Mouse (Mus musculus) liver, postnatal 0 days (tissue): ENCODE results near the gene Sf3a1. TPM values are rescaled to one million over a fixed set of nuclear protein-coding genes. Genes with fewer than 3 reads are reported as not detected.

Experiments used
- ATAC-seq: fragments of 200-750 bp; cut with Nextera tagmentation; 2 replicates; pipeline ENCODE4 v1.8.0; 2017; ENCODE audit warnings: mild to moderate bottlenecking, moderate library complexity
- DNase-seq: peaks from one replicate; pipeline ENCODE4 v3.0.0-alpha.2; 2016
- H3K27ac ChIP-seq: fragments of 300-500 bp; sonication (generic); 2 replicates; pipeline ENCODE4 v1.5.1; 2014; ENCODE audit warnings: antibody characterized with exemption, moderate library complexity, mild to moderate bottlenecking, low read depth
- H3K27me3 ChIP-seq: fragments of 300-500 bp; sonication (generic); 2 replicates; pipeline ENCODE4 v1.6.1; 2014; ENCODE audit warnings: low read length, control low read depth, mixed read lengths; ENCODE audit not compliant: insufficient read depth
- H3K36me3 ChIP-seq: fragments of 300-500 bp; sonication (generic); replicated peaks from 2 replicates; pipeline ENCODE4 v1.6.1; 2014; ENCODE audit warnings: mild to moderate bottlenecking, control low read depth, low read length, moderate library complexity, mixed read lengths; ENCODE audit not compliant: insufficient read depth
- H3K4me1 ChIP-seq: fragments of 300-500 bp; sonication (generic); 2 replicates; pipeline ENCODE4 v1.6.1; 2014; ENCODE audit warnings: antibody characterized with exemption, mild to moderate bottlenecking, control low read depth; ENCODE audit not compliant: insufficient read depth
- H3K4me2 ChIP-seq: fragments of 300-500 bp; sonication (generic); 2 replicates; pipeline ENCODE4 v1.6.1; 2014; ENCODE audit warnings: low read depth, mild to moderate bottlenecking, low read length, moderate library complexity, mixed read lengths
- H3K4me3 ChIP-seq: fragments of 300-500 bp; sonication (generic); 2 replicates; pipeline ENCODE4 v1.5.1; 2014; ENCODE audit warnings: low read depth, low read length
- H3K9ac ChIP-seq: fragments of 300-500 bp; sonication (generic); replicated peaks from 2 replicates; pipeline ENCODE4 v1.6.1; 2014; ENCODE audit warnings: mild to moderate bottlenecking, moderate library complexity
- H3K9me3 ChIP-seq: fragments of 300-500 bp; sonication (generic); 2 replicates; pipeline ENCODE4 v1.6.1; 2016; ENCODE audit warnings: mild to moderate bottlenecking, control low read depth, low read length, mixed read lengths
- CTCF ChIP-seq: sonication (generic); IDR thresholded peaks from 2 replicates; pipeline ENCODE4 v1.5.1; 2016; ENCODE audit warnings: antibody characterized with exemption, low read depth
- EP300 ChIP-seq: IDR thresholded peaks from 2 replicates; pipeline ENCODE4 v1.6.1; 2016; ENCODE audit warnings: antibody characterized with exemption, low read depth, mild to moderate bottlenecking
- WGBS: fragments of 180-500 bp; shearing (Covaris S2); extraction: QIAGEN DNeasy Blood & Tissue Kit; methylation state at CpG from one replicate; pipeline ENCODE4 v1.1.7; 2014; ENCODE audit not compliant: insufficient replicate concordance; 5-methylcytosine and 5-hydroxymethylcytosine counted together
- microRNA-seq: library from miRNA; unstranded; fragments of <30 nt; microRNA quantifications from one replicate; pipeline ENCODE4, GENCODE M21; 2016
- polyA plus RNA-seq: library from polyadenylated mRNA; unstranded; fragments of >200 nt; fragmentation: Nextera tagmentation; extraction: Ambion mirVana; gene quantifications from 2 replicates; pipeline ENCODE4 v1.2.1, GENCODE M21; 2015

Gene Sf3a1
- polyA plus RNA-seq, 1 experiment from 2014 or later = 8.8 TPM

DNA sequence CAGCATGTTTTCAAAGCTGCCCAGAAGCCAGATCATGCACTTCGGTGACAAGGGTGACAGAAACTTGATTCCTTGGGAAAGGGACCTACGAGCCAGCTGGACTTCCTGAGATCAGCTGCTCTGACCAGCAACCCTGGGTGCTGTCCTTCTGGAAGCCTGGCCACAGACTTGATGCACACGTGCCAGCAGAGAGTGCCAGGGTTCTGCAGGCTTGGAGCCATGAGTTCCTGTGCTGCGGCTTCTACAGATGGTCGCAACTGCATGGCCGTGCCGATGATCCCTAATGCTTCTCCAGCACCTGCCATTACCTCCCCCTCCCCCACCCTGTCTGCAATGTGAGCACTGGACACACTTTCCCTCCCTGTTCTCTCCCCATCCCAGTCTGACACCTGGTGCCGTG lies 68.3 kb downstream of the Sf3a1 start:
- ATAC-seq (no peak), DNase-seq (no peak)
- Histone ChIP-seq H3K27me3 (no peaks in the 10 kb centered on the region), H3K9me3 (no peaks in the 10 kb centered on the region), H3K4me1 (peaks cover 37% of the 10 kb centered on the region), H3K4me2 (no peak overlapping the region), H3K4me3 (no peak overlapping the region), H3K36me3 (no peaks in the 10 kb centered on the region), H3K27ac (no peak overlapping the region), H3K9ac (no peak overlapping the region)
- 70% methylated on average over 8 of the region's 8 CpGs for WGBS
- TF ChIP-seq EP300 (no peak), CTCF (no peak)

DNA sequence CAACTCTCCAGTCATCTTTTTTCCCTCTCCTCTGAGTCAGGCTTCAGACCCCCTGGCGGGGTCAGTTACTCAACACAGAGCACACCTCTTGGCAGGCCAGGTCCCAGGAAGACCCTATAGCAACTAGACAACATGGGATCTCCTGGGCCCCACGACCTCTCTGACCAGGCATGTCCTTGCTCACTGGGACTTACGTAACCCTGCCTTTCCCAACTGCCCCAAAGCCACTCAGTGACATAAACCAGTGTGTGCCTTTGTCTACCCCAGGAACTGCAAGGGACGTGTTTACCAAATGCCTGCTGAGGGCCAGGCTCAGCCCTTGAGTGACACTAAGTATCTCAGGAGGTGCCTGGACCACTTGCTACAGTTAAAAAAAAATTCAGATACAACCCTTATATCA lies 69.7 kb downstream of the Sf3a1 start:
- Histone ChIP-seq H3K9ac (no peak overlapping the region), H3K27me3 (no peaks in the 10 kb centered on the region), H3K4me3 (no peak overlapping the region), H3K27ac (peak overlapping the region; percentile 44; the same call in 1 of the 2 replicates), H3K36me3 (no peaks in the 10 kb centered on the region), H3K4me1 (peaks cover 32% of the 10 kb centered on the region), H3K4me2 (no peak overlapping the region), H3K9me3 (no peaks in the 10 kb centered on the region)
- TF ChIP-seq EP300 (no peak), CTCF (no peak)
- ATAC-seq = peak; percentile 71
- peak; percentile 52 for DNase-seq
- 59% methylated on average over 4 of the region's 4 CpGs for WGBS

DNA sequence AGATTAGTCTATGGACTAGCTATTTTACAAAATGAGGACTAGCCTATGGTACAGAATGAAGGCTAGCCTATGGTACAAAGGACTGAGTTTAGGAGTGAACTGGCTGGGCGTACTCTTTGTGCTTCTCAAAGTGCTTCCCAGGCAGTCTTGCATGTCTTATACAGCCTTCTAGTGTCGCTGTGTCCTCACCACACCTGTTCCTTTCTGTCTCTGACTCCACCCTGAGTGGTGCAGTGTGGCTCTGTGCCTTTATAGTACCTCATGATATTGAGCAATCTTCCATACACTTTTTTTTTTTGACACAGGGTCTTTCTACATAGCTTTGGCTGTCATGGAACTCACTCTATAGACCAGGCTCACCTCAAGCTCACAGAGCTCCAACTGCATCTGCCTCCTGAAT lies 71.3 kb downstream of the Sf3a1 start:
- H3K4me3 ChIP-seq = no peak overlapping the region
- ATAC-seq (no peak), DNase-seq (no peak)
- no peaks in the 10 kb centered on the region for H3K9me3 ChIP-seq
- H3K9ac ChIP-seq = no peak overlapping the region
- no peak overlapping the region for H3K27ac ChIP-seq
- H3K36me3 ChIP-seq = no peaks in the 10 kb centered on the region
- TF ChIP-seq CTCF (no peak), EP300 (no peak)
- peaks cover 46% of the 10 kb centered on the region for H3K4me1 ChIP-seq
- WGBS = 89% methylated on average over 2 of the region's 2 CpGs
- no peaks in the 10 kb centered on the region for H3K27me3 ChIP-seq
- H3K4me2 ChIP-seq = no peak overlapping the region

Small RNA genes lying within 50 kb of the gene (microRNA-seq; reads per million reads assigned to microRNA genes)
- 3.2 reads per million for gene Mir3060

Other genes starting within 250 kb of the Sf3a1 start
- 0.43 and 0.46 TPM in 2 replicates for gene Slc35e4, start 245.7 kb upstream of the Sf3a1 start, polyA plus RNA-seq
- 55.5 and 61.3 TPM in 2 replicates for gene Tcn2, start 228.2 kb upstream of the Sf3a1 start, polyA plus RNA-seq
- 24.3 and 26.5 TPM in 2 replicates for gene Pes1, start 196.4 kb upstream of the Sf3a1 start, polyA plus RNA-seq
- not detected in 2 replicates for gene 4930556J24Rik, start 183.6 kb upstream of the Sf3a1 start, polyA plus RNA-seq
- 7.5 and 8.5 TPM in 2 replicates for gene Gal3st1, start 176.7 kb upstream of the Sf3a1 start, polyA plus RNA-seq
- 10.9 and 12.1 TPM in 2 replicates for gene Sec14l4, start 128.9 kb upstream of the Sf3a1 start, polyA plus RNA-seq
- gene Sec14l3, start 95.5 kb upstream of the Sf3a1 start, polyA plus RNA-seq = 0.11 TPM in 1 of 2 replicates, not detected in the other
- gene Mtfp1, start 64.9 kb upstream of the Sf3a1 start, polyA plus RNA-seq = 17.7 and 21.1 TPM in 2 replicates
- 48.0 and 54.2 TPM in 2 replicates for gene Sec14l2, start 36.9 kb upstream of the Sf3a1 start, polyA plus RNA-seq
- gene Rnf215, start 25.1 kb upstream of the Sf3a1 start, polyA plus RNA-seq = 6.4 and 6.8 TPM in 2 replicates
- gene Ccdc157, start 57 bp upstream of the Sf3a1 start, polyA plus RNA-seq = 0.36 and 0.52 TPM in 2 replicates
- 5.6 and 7.0 TPM in 2 replicates for gene Tbc1d10a, start 26.4 kb downstream of the Sf3a1 start, polyA plus RNA-seq
- gene Castor1, start 57.9 kb downstream of the Sf3a1 start, polyA plus RNA-seq = 1.8 and 2.0 TPM in 2 replicates
- gene Osm, start 76.1 kb downstream of the Sf3a1 start, polyA plus RNA-seq = 0.58 and 1.3 TPM in 2 replicates
- not detected in 2 replicates for gene Lif, start 97.2 kb downstream of the Sf3a1 start, polyA plus RNA-seq